Mouse (Mus musculus) hindbrain, postnatal 0 days (tissue): ENCODE measurements around the gene Flrt3. TPM values are rescaled to one million over a fixed set of nuclear protein-coding genes. Genes with fewer than 3 reads are reported as not detected.
A peak's percentile ranks its signal among the peaks of the same experiment; 100 is the strongest.

Source experiments
- ATAC-seq: fragments of 200-750 bp; cut with Nextera tagmentation; 2 replicates; pipeline ENCODE4 v1.8.0; 2017; ENCODE audit warnings: mild to moderate bottlenecking, moderate TSS enrichment, moderate library complexity
- DNase-seq: peaks from one replicate; pipeline ENCODE4 v3.0.0-alpha.2; 2015; ENCODE audit warnings: low spot score
- H3K27ac ChIP-seq: fragments of 300-500 bp; sonication (generic); 2 replicates; pipeline ENCODE4 v1.5.1; 2014; ENCODE audit warnings: mild to moderate bottlenecking
- H3K27me3 ChIP-seq: fragments of 300-500 bp; sonication (generic); 2 replicates; pipeline ENCODE4 v1.6.1; 2014; ENCODE audit warnings: low read length, mixed read lengths; ENCODE audit not compliant: insufficient read depth
- H3K36me3 ChIP-seq: fragments of 300-500 bp; sonication (generic); 2 replicates; pipeline ENCODE4 v1.6.1; 2014; ENCODE audit warnings: low read length, mixed read lengths; ENCODE audit not compliant: insufficient read depth
- H3K4me1 ChIP-seq: fragments of 300-500 bp; sonication (generic); 2 replicates; pipeline ENCODE4 v1.6.1; 2014; ENCODE audit warnings: antibody characterized with exemption, low read length, mixed read lengths; ENCODE audit not compliant: insufficient read depth
- H3K4me2 ChIP-seq: fragments of 300-500 bp; sonication (generic); 2 replicates; pipeline ENCODE4 v1.6.1; 2014; ENCODE audit warnings: low read depth, mild to moderate bottlenecking, low read length, moderate library complexity, mixed read lengths
- H3K4me3 ChIP-seq: fragments of 300-500 bp; sonication (generic); 2 replicates; pipeline ENCODE4 v1.5.1; 2014; ENCODE audit warnings: low read length
- H3K9ac ChIP-seq: fragments of 300-500 bp; sonication (generic); replicated peaks from 2 replicates; pipeline ENCODE4 v1.6.1; 2014; ENCODE audit warnings: mild to moderate bottlenecking, low read length, moderate library complexity, mixed read lengths
- H3K9me3 ChIP-seq: fragments of 300-500 bp; sonication (generic); 2 replicates; pipeline ENCODE4 v1.6.1; 2016; ENCODE audit warnings: low read length, mixed read lengths
- CTCF ChIP-seq: IDR thresholded peaks from 2 replicates; pipeline ENCODE4 v1.5.1; 2016; ENCODE audit warnings: antibody characterized with exemption, control low read depth, low read depth
- WGBS: fragments of 180-500 bp; shearing (Covaris S2); extraction: QIAGEN DNeasy Blood & Tissue Kit; methylation state at CpG from one replicate; pipeline ENCODE4 v1.1.7; 2014; 5-methylcytosine and 5-hydroxymethylcytosine counted together
- polyA plus RNA-seq: library from polyadenylated mRNA; unstranded; fragments of >200 nt; fragmentation: Nextera tagmentation; extraction: Ambion mirVana; gene quantifications from 2 replicates; pipeline ENCODE4 v1.2.1, GENCODE M21; 2015
- total RNA-seq: library from RNA; depleted of rRNA; stranded (reverse); fragments of >200 nt; gene quantifications from 2 replicates; pipeline ENCODE4 v1.2.3, GENCODE M21; 2014

Gene Flrt3
- total and polyA plus RNA-seq, 2 experiments from 2014 or later, result 21.9 to 22.6 TPM

GRCm38 (mm10) chr2:140670457-140670856, 812 bp downstream of the Flrt3 start:
- Histone ChIP-seq H3K27ac (peak overlapping the region; percentile 78), H3K4me1 (peaks cover 5% of the 10 kb centered on the region; the same call in 1 of the 2 replicates), H3K9me3 (no peaks in the 10 kb centered on the region), H3K36me3 (no peaks in the 10 kb centered on the region), H3K4me2 (peak overlapping the region; percentile 59), H3K27me3 (no peaks in the 10 kb centered on the region), H3K4me3 (peak overlapping the region; percentile 59), H3K9ac (peak overlapping the region; percentile 53)
- TF ChIP-seq CTCF, result peak; percentile 36
- under 1% methylated on average over 12 of the region's 12 CpGs for WGBS
- ATAC-seq (no peak), DNase-seq (peak; percentile 70)

- Histone ChIP-seq H3K4me2 (peak overlapping the region; percentile 59), H3K9ac (peak overlapping the region; percentile 53), H3K4me1 (peaks cover 5% of the 10 kb centered on the region; the same call in 1 of the 2 replicates), H3K27me3 (no peaks in the 10 kb centered on the region), H3K27ac (no peak overlapping the region), H3K4me3 (peak overlapping the region; percentile 59), H3K9me3 (no peaks in the 10 kb centered on the region), H3K36me3 (no peaks in the 10 kb centered on the region)
- 34% methylated on average over 2 of the region's 2 CpGs for WGBS
- no peak for TF ChIP-seq CTCF
- ATAC-seq (no peak), DNase-seq (no peak)
Measured at GRCm38 (mm10) chr2:140669786-140670185, 1.5 kb downstream of the Flrt3 start.

DNA sequence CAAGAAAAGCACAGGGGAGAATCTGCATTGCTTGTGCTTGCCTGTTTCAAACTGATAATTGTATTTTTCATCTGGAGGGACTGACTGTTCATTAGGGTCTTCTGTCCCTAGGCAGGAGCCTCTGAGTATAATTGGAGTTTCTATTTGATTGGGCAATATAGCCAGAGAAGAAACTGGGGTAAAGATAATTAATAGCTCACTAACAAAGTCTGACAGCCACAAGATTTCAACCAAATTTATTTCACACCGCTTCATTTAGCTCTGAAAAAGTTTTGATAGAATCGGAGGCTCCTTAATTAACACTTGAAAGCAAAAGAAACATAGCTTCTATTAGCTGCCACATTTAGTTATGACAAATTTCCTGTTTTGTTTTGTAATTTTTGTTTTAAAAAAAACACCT, 2.2 kb downstream of the Flrt3 start:
- DNase-seq (peak; percentile 19), ATAC-seq (no peak)
- no peak for TF ChIP-seq CTCF
- Histone ChIP-seq H3K9ac (peak overlapping the region; percentile 37), H3K4me1 (peaks cover 5% of the 10 kb centered on the region; the same call in 1 of the 2 replicates), H3K4me3 (peak overlapping the region; percentile 59), H3K27me3 (no peaks in the 10 kb centered on the region), H3K9me3 (no peaks in the 10 kb centered on the region), H3K36me3 (no peaks in the 10 kb centered on the region), H3K27ac (peak overlapping the region; percentile 29; the same call in 1 of the 2 replicates), H3K4me2 (peak overlapping the region; percentile 59)
- 22% methylated on average over 2 of the region's 2 CpGs for WGBS

- Histone ChIP-seq H3K9ac (peak overlapping the region; percentile 37), H3K27me3 (no peaks in the 10 kb centered on the region), H3K9me3 (no peaks in the 10 kb centered on the region), H3K4me1 (peaks cover 5% of the 10 kb centered on the region; the same call in 1 of the 2 replicates), H3K4me3 (peak overlapping the region; percentile 59), H3K4me2 (peak overlapping the region; percentile 59), H3K36me3 (no peaks in the 10 kb centered on the region), H3K27ac (0 out of 2 replicates have a peak overlapping the region, but pooled peaks have one; percentile 29)
- peak; percentile 80 for TF ChIP-seq CTCF
- WGBS, result 2% methylated on average over 8 of the region's 8 CpGs
- peak; percentile 93 for DNase-seq
- peak; percentile 75 for ATAC-seq
Measured at GRCm38 (mm10) chr2:140668311-140668710, 3.0 kb downstream of the Flrt3 start.

DNA sequence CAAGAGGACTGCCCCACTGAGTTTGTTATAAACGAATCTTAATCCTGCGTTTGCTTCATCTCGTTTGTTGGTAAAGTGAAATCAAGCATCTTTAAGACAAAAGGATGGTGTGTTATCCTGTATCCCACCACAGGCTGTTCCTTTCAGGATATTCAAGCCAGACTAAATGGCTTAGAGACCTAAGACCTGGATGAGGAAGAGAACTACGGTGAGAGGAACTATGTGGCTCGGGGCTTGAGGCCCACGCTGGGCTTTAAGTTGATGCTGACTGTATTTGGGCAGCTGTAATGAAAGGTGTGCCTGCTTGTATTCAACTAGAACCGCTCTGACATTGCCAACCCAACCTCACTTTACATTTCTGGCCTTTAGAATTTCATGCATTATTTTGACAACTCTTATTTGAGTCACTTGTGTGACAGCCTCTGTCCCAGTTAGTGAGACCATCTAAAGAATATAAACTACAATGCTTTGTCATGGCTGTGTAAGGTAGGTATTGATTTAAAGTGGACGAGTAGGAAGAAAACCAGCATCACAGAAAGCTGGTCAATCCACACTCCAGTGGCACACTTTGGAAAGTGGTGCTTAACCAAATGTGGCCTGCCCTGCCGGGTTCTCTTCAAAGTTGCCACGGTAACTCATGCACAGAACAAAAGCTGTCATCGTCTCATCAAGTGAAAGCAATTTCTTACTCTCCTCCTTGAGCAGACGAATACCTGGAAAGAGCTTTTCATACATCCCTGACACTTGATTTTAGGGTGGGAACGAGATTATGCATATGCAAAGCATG, 3.8 kb downstream of the Flrt3 start:
- peak overlapping the region; percentile 59 for H3K4me3 ChIP-seq
- DNase-seq, result no peak
- no peak for TF ChIP-seq CTCF
- H3K9me3 ChIP-seq, result no peaks in the 10 kb centered on the region
- H3K27ac ChIP-seq, result no peak overlapping the region
- ATAC-seq, result no peak
- WGBS, result 32% methylated on average over 13 of the region's 13 CpGs
- peaks cover 5% of the 10 kb centered on the region; the same call in 1 of the 2 replicates for H3K4me1 ChIP-seq
- H3K36me3 ChIP-seq, result no peaks in the 10 kb centered on the region
- peak overlapping the region; percentile 59 for H3K4me2 ChIP-seq
- peak overlapping the region; percentile 37; the same call in 1 of the 2 replicates for H3K9ac ChIP-seq
- H3K27me3 ChIP-seq, result no peaks in the 10 kb centered on the region

- WGBS, result 33% methylated on average over 7 of the region's 7 CpGs
- Histone ChIP-seq H3K4me1 (peaks cover 5% of the 10 kb centered on the region; the same call in 1 of the 2 replicates), H3K4me3 (peak overlapping the region; percentile 59), H3K4me2 (peak overlapping the region; percentile 59), H3K27me3 (no peaks in the 10 kb centered on the region), H3K9ac (no peak overlapping the region; the same call in 1 of the 2 replicates), H3K27ac (no peak overlapping the region), H3K36me3 (no peaks in the 10 kb centered on the region), H3K9me3 (no peaks in the 10 kb centered on the region)
- ATAC-seq (no peak), DNase-seq (no peak)
- TF ChIP-seq CTCF, result no peak
Measured at GRCm38 (mm10) chr2:140666846-140667245, 4.4 kb downstream of the Flrt3 start.
